Mouse (Mus musculus): ENCODE results near the gene Gata3.

The Gata3 gene

DNA sequence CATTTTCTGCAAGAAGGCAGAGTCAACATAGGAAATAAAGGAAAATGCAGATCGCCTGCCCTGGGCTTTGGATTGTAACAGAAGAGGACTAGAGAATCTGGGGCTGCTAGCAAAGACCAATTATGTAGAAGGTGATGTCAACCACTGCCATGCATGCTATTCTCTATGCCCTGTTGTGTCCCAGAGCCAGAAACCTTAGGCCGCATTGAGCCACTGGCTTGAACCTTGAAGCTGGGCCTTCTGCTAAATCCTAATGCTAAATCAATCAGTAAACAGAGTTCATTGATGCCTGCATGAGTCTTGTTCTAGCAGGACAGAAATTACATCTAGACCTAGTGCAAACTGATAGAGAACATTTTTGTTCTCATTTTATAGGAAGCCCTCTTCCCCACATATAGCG is 3.8 kb downstream of the Gata3 start:
- no peak for DNase-seq (ENCODE audit: low spot score in 2 of 2)

DNA sequence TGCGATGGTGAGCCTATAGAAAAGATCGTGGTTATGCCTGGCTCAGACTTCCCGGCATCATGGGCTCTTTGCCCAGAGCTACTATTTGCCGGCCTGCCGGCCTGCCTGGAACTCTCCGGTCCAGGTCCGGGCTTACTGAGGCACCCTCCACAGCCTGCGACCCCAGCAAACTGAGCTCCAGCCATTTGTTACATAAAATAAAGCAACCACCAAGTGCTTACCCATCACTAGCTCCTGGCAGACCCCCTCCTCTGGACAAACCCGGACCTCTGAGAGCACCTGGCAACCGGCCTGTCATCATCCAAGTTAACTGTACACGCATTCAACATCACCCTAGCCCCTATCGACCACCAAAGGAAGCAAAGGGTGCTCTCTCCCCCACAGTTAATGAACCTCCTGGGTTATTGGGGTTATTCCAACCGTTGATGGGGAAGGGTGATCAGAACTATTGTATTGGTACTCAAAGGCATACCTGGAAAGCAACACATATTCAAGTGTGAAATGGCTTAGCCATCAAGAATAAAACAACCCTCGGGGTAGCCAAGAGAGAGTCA is 4.5 kb downstream of the Gata3 start:
- no peak for DNase-seq (ENCODE audit: low spot score in 2 of 2)

DNA sequence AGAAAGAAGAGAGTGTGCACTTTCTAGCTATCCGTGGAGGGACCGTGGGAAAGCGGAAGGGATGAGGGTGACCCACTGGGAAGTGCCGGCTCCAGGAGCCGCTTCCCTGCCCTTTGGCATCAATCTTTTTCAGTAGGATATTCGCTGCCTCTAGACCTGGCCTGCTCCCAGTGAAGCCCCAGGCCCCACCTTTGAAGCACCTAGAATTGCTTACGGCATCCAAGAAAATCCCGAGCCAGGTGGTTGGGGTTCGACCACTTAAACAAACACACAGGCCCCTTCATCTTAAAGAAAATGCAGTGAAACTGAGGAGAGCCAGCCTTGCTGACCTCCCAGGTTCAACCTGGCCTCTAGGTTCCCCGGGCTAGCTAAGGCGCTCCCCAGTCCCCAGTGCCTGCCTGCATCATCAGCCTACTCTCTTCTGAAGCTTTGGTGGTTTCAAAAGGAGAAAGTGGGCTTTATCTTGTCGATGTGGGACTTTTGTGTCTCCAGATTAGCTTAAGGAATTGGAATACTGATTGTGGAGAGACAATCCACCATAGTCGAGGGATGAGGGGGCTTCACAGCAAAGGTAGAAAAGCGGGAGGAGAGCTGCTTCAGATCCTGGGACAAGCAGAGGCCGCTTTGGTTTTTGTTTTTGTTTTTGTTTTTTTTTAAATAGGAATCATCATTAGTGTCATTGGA is 5.2 kb downstream of the Gata3 start:
- no peak for DNase-seq (ENCODE audit: low spot score in 2 of 2)

DNA sequence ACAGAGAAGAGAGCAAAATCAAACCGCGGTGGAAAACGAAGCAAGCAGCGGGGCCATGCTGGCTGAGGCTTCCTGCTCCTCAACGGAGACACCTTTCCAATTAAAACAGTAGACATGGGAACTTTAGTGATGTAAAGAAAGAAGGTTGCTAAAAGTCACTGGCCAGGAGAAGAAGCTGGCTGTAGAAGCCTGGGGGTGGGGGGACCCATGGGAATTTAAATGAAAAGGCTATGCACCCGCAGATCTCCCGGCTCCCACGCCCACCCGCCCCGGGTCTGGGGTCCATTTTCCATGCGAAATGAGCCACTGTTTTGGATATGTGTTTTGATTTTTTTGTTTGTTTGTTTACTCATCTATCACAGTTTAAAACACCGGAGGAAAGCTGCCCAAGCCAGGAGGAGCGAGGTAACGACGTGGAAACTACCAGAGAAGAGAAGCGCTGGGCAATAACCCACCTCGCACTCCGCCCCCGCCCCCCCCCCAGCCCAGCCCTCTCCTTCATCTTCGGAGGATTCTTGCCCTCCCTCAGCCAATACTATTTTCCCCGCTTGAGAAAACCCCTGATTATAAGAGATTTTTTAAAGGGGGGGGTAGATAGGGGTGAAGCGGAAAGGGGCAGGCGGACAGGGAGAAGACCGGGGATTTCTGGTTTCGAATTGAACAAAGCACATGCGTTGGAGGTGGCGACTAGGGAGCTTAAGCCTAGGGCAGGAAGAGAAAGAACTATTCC is 5.9 kb downstream of the Gata3 start:
- DNase-seq (ENCODE audit: low spot score in 2 of 2), result no peak

DNA sequence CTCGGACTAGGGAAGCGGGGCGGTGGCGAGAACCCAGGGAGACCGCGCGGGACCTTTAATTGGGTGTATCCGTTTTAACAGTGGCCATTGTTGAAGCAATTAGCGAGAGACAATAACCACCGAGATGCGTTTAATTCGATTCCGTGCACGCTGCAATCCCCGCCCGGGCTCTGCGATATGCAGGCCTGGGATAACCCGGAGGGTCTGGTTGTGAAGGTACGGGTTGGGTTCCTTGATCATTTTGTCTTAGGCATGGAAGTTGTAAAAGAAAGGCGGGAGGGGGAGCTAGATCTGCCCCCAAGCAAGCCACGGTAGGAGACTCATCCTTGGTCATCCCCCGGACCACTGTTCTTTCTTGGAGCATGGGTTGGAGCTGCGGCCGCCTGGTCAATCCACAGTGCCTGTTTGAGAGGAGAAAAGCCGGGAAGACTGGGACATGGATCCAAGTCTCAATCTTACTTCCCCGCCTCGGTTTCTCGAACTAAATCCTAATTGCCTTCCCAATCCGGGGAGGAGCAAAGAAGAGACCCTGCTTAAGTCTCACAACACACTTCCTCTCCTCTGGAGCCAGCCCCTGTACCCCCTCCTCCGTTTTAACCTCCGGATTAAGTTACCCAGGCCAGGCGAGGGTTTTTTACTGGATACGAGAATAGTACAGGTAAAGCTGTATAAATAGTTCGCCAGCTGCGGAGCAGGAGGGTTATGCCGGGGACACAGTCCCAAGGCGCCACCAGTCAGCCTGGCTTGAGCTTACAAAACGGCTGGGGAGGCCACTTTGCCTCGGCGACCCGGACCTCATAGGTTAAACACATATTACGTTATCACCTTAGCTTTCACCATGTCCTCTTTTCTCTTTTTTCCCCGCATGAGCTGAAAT is 6.7 kb downstream of the Gata3 start:
- peak in 1 of 2 experiments; percentile 17 for DNase-seq (ENCODE audit: low spot score in 2 of 2)

DNA sequence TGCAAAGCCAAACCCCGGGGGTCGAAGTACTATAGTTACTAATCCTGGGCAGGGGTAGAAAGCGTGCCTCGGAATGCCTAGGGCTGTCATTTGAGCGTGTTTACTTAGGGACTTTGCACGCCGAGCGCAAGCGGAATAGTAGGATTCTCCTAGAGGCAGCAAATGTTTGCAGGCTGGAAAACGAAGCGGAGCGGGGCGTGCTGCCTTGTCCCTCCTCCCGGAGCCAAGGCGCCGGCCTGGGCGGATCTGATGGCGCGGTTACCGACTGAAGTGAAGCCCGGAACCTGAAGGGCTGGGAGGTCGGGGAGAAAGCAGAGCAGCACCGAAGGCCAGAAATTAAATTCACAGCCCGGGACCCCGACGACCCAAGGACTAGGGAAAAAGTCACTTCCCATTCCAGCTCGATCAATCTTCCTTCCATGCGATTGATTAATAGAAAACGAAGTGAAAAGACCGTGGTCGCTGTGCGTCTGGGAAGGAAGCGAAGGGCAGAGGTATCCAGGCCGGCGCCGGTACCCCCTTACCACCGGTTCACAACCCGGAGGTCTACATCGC is 7.4 kb downstream of the Gata3 start:
- DNase-seq (ENCODE audit: low spot score in 2 of 2), result no peak

DNA sequence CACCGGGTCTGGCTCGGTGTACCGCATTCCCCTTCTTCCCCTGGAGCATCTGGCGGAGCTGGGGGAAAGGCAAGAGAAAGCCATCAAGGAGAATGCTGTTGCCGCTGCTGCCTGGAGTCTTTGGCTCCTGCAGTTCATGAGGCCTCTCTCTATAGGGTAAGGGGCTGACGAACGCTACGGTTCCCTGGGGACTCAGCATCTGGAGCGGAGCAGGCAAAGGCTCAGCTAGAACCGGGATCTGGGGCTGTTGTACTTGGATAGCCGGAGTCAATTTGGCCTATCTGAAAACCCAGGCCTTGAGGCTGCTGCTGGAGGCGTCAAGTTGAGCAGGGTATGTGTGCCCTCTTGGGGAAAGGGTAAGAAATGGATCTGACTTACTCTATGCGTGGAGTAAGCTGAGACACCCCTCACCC is 8.2 kb downstream of the Gata3 start:
- DNase-seq (ENCODE audit: low spot score in 2 of 2), result no peak

DNA sequence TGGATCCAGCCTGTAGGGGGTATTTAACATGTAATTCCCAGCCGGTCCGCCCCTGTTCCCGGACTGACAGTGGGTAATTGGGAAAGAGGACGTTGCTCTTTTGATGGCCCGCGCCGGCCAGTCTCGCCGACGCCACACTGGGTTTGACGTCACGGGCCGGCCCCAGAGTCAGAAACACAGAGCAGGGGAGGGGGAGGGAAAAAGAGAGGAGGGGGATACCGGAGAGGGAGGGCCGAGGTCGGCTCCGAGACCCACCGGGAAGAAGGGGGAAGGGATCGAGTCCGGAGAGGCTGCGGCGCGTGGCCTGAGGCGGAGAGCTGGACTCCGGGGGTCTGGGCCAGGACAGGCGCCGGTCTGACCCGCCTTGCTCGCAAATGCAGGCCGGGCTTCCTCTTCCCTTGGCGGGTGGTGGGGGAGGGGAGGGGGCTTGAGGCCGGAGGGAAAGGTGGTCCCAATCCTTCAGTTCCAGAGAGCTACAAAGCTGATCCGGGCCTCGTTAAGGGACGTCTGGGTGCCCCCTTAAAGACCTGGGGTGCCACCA is 8.7 kb downstream of the Gata3 start, which contains the start of gene 4930412O13Rik:
TSS of gene 4930412O13Rik (plus strand) at position 202 of the 541 bp plus-strand sequence.
- no peak for DNase-seq (ENCODE audit: low spot score in 2 of 2)

DNA sequence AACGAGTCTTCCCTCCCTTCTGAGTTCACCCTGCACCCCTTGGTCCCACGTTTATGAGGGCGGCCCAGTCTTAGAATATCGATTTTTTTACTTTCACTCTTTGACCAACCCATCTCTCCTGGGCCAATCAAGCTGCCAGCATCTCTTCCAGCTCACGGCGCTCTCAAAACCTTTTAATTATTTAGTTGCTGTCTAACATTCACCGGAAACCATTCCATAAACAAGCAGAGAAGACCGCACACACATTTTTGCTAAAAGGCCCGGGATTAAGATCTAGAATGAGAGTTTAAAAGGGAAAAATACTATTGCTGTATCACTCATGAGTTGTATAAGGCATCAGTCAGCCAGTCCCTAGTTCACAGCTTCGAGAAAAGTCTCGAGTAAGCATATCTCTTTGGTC is 9.6 kb downstream of the Gata3 start:
- DNase-seq (ENCODE audit: low spot score in 2 of 2), result no peak

DNA sequence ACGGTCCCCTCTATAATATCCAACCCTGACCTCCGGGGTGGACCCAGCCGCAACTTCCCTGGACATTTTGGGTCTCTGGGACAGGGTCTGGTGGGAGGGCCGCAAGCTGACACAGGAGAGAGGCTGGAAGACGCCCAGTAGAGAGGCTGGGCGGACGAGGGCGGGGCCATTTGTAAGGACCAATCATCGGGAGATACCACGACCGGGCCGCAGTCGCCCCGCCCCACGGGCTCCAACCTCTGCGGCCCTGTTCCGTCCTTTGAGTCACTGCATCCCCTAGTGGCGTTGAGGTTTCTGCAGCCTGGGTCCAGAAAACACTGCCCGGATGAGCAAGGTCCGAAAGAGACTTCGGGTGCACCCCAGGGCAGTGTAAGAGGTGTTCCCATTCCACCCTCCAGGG is 10.3 kb downstream of the Gata3 start:
- DNase-seq (ENCODE audit: low spot score in 2 of 2), result peak; percentile 91

DNA sequence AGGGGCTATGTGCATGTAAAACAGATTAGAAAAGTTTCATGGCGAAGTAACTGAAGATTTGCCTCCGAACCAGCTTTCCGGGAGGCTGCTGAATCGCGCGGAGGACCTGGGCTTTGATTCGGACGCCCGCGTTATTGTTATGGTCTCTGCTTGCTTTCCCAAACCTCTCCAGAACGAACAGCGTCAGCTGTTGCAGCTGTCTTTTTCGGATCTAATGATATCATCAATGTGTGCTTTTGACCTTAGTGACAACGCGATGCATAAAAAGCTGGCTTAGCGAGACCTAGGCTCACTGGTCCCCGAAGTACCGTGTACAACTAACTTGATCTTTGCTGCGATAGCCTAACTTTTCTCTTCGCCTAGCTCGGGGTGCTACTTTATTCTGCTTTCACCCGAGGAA is 10.7 kb downstream of the Gata3 start:
- DNase-seq (ENCODE audit: low spot score in 2 of 2), result peak in 1 of 2 experiments; percentile 15

DNA sequence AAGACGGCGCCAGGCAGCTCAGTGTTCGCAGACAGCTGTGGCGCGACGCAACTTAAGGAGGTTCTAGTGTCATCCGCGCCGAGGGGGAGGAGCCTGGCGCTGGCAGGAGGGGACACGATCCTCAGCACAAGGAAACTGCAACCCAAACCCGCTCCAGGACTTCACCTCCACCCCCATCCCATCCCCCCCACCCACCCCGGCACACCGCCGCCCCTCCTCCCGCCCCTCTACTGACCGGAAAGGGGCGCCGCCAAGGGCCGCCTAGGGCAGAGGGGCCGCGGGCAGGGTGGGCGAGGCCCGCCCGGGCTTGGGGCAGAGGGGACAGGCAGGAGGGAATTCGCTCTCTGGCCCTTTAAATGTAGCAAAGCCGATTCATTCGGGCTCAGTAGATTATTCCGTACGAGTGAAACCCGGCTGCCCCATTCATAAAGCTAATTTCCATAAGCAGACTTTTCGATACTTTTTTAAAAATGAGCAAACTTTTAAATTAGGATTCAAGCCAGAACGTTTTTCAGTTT is 11.2 kb downstream of the Gata3 start:
- DNase-seq (ENCODE audit: low spot score in 2 of 2), result peak; percentile 41 to 42

DNA sequence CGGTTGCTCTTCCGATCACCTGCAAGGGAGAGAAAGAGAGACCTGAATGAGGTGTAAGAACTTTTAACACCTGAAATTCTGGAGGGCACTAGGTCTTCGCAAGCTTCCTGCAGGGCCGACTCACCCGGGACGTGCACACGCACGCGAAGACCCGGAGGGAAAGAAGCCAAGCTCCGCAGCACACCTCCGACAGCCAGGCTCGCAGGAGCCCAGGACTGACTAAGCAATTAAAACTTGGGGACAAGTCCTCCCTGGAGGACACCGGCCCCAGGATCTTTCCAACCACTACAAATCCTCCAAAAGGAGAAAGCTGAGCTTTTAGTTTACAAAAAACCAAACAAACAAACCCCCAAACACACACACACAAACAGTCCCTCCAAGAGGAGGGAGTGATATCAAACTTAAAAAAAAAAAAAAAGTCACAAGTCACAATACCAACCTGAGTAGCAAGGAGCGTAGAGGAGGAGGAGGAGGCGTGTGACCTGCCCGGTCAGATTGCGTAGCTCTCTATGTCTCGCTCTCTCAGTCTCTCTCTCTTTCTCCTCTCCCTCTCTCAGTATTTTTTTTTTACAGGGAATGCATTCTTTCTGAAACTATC is 11.8 kb downstream of the Gata3 start:
- DNase-seq (ENCODE audit: low spot score in 2 of 2), result no peak

DNA sequence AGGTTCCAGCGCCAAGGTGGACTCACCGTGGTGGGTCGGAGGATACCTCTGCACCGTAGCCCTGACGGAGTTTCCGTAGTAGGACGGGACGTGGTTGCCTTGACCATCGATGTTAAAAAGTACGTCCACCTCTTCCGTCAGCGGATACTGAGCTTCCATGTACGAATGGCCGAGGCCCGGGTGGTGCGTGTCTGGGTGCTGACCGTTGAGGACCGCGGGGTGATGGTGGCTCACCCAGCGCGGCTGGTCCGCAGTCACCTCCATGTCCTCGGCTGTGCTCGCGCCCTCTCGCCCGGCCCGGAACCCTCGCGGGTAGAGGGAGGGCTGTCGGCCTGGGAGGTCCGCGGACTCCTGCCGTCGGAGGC is 12.5 kb downstream of the Gata3 start:
- no peak for DNase-seq (ENCODE audit: low spot score in 2 of 2)

DNA sequence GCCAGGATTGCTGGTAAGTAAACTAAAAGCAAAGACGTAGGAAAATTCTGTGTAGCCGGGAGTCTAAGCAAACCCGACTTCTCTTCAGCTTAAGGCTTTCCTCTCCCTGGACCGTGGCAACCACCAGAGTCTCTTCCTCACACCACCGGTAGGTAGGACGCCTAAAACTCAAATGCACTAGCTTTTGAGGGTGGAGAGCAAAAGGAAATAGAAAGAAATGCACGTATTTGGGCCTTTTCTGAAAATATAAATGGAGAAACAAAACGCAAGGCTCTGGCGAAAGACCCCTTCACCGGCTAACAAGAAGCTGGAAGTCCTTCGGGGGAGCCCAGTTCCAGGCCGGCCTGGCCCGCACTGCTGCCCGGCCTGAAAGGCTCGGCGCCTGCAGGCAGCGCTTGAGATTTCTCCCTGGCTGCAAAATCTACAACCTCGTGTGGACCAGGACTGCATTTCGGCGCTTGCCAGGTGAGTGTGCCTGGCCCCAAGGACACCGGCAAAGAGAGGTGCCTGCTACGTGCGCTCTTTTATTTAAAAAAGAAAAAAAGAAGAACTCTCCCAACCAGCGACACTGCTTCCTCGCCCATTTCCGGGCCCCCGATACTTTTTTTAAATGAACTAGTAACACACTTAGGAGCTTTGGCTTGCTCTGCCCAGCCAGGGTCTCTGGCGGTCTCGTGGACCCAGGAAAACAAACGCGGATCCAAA is 13.1 kb downstream of the Gata3 start:
- no peak for DNase-seq (ENCODE audit: low spot score in 2 of 2)

DNA sequence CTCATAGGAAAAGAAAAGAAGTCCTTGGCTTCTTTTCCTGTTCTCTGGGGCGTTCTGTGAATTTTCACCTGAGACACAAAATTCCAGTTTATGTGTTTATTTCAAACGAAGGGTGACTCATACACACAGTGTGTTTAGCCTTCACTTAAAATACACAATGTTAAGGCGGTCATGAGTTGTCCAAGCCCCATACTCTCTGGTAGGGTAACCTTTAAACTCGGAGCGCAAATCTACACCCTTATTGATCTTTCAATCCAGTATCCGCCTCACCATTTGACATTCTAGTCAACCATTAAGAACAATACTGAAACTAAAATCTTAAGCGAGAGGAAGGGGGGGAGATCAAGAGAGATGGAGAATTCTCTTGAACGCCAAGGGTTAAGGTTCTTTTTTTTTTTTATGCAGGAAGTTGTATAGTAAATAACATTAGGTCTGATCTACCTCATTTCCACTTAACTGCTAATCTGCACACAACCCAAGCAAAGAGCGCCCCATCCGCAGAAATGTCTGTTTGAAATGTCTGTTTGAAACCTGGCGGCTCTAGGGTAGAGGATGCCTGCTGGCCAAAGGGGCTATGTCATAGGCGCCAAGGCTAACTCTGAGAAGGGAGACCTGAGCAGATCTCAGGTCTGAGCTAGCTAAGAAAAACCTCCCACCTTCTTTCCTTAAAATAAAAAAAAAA is 14.0 kb downstream of the Gata3 start:
- DNase-seq (ENCODE audit: low spot score in 2 of 2), result no peak

DNA sequence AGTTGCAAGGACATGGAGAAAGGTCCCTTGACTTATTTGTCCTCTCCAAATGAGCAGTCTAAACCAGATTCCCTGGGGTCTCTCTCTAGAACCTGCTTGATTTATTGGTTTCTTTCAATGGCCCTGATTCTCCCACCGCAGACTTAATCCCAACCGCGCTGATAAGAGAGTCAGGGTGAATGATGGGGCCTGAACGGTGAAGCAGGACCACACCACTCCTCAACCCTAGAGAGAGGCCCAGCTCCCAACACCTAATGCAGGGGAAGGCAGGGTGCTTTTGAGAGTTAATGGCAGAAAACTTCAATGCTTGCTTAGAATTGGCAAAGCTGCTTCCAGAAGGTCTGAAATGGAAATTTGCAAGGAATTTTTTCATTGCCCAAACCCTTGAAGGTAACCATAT is 14.6 kb downstream of the Gata3 start:
- no peak for DNase-seq (ENCODE audit: low spot score in 2 of 2)

DNA sequence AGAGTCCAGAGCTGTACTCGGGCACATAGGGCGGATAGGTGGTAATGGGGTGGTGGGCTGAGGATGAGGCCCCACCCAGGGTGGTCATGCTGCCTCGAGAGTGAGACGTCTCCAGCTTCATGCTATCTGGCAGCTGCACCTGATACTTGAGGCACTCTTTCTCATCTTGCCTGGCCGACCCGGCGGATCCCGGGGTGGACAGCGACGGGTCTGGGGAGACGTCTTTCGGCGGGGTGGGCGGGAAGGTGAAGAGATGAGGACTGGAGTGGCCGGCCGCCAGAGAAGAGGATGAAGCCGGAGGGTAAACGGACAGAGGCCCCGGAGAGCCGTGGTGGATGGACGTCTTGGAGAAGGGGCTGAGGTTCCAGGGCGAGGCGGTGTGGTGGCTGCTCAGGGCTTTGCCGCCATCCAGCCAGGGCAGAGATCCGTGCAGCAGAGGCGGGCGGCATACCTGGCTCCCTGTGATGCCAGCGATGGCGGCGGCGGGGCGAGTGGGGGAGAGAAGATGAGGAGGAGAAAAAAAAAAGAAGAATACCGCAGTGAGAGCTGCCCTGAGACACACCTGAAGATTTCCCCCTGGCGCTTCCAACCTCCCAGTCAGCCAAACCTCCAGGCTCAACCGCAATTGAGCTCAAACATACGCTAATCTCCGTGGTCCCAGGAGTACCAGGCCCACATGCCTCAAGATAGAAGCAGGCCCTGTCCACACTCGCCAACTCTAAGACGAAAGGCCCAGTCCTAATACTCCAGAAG is 15.2 kb downstream of the Gata3 start:
- no peak for DNase-seq (ENCODE audit: low spot score in 2 of 2)

DNA sequence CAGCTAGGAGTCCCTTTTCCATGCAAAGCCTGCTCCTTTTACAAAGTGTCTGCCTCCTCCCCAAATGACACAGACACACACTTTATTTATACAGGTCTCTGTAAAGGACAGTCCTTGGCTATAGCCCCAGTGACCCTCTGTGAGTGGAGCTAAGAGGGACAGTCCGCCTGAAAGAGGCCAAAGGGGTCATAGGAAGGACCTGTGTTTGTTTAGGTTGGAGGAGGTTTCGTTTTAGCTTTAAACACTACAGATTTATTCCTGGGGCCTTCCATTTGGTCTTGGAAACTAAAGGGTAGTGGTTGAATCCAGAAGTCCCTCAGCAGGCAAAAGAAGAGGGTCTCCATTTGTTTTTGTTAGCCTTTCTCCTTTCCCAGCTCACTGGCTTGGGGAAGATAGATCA is 16.1 kb downstream of the Gata3 start:
- DNase-seq (ENCODE audit: low spot score in 2 of 2), result no peak
